Mouse (Mus musculus): ENCODE measurements at regions not wholly inside any gene's neighbourhood (a gene's known extent, or its start where the extent isn't known, plus 50 kb on each side); places are given as distances from the start of the nearest gene placed in this dataset.

DNA sequence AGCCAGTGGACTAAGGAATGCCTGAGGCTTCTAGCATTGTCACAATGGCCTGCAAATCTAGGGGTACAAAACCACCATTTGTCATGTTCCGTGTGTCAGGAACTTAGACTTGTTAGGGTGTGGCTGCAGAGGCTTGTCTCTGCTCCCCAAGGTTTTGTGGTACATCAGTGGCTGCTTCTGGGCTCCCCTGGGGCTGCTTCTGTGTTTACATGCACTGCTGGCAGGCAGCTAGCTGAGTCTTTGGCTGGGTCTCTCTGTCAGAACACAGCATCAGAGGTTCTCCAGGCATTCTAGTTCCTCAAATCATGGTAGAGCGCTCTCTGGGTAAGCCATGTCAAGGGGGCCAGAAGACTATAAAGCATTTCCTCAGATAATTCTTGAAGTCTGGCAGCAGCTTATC is 60.3 kb downstream of the Tnp1 start:
- TF ChIP-seq CTCF (IDR thresholded peaks at IDR 0.05; ENCODE audit: extremely low read depth, insufficient read length, insufficient replicate concordance, low read depth, low read length) (no peak), POLR2A (IDR thresholded peaks at IDR 0.05; ENCODE audit: low read depth, low read length) (no peak)
